9 mouse cellular contexts compared by ENCODE assay signal in the genomic region with DNA sequence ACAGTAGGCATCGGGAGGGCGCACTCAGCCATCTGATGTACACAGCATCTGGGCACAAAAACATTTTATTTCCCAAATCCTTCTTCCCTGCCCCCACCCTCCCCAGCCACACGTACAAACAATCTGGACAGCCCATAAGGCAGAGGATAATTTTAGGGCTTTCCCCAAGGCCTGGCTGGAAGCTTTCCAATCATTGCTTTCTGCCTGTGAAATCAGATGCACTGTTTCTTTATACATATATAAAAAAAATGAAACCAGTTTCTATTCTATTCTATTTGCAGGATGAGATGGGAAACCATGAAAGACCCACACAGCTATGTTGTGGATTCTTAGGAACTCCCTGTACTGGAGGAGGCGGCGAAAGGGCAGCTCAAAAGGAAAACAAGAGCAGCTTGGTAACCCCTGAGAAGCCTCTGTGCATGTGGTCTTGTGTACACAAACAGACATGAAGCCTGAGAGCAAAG. TPM values are rescaled to one million over a fixed set of nuclear protein-coding genes. Genes with fewer than 3 reads are reported as not detected.
A peak's percentile ranks its signal among the peaks of the same experiment; 100 is the strongest.
DNase-seq lines count a peak whose midpoint lies in the region; ATAC-seq and TF ChIP-seq lines count a peak whose summit lies in the region.
"Had no signal": no experiment of that assay in that cellular context is flagged by ENCODE, and none has a peak within 500 bp of the region (broad histone marks: within the 10 kb centered on the region; RNA-seq: fewer than 3 reads in every experiment).

No protein-coding gene starts in this region.

- peak overlapping the region; percentile 29 for H3K4me2 ChIP-seq in forebrain, postnatal 0 days (ENCODE audit: low read depth)

- TF ChIP-seq POLR2A in thymus, adult 2 months (IDR thresholded peaks at IDR 0.05; ENCODE audit: control insufficient read depth, extremely low read depth, insufficient read depth, low read length, poor library complexity), result no peak

- peak; percentile 57 for DNase-seq in layer of hippocampus, adult 11-12 months (ENCODE audit: low spot score)
- no peak for DNase-seq in layer of hippocampus, adult 9-10 months (ENCODE audit: low spot score)
- peak; percentile 89 for DNase-seq in forebrain, postnatal 0 days
- DNase-seq in left cerebral cortex, postnatal 14 days (ENCODE audit: low spot score in 2 of 2), result peak; percentile 78 to 91
- peak; percentile 57 for DNase-seq in right cerebral cortex, postnatal 25 days
- DNase-seq in thymus, adult 2 months, result no peak
- no peak for DNase-seq in heart, postnatal 10 days
- DNase-seq: heart, adult 18-20 months had no signal

- no peaks in the 10 kb centered on the region for H3K9me3 ChIP-seq in forebrain, postnatal 0 days (ENCODE audit: low read length)

- peak overlapping the region; percentile 66 for H3K27ac ChIP-seq in forebrain, postnatal 0 days (ENCODE audit: low read depth, low read length)
- no peak overlapping the region for H3K27ac ChIP-seq in thymus, adult 2 months (ENCODE audit: control insufficient read depth, insufficient read depth, low read length)

- H3K27me3 ChIP-seq in forebrain, postnatal 0 days (ENCODE audit: insufficient read depth, low read length), result no peaks in the 10 kb centered on the region
- H3K27me3 ChIP-seq in thymus, adult 2 months (ENCODE audit: control insufficient read depth, insufficient read depth, low read length), result no peaks in the 10 kb centered on the region

- no peak overlapping the region for H3K4me3 ChIP-seq in forebrain, postnatal 0 days (ENCODE audit: low read depth, low read length)
- no peak overlapping the region for H3K4me3 ChIP-seq in thymus, adult 2 months (ENCODE audit: control insufficient read depth, insufficient read depth, low read length)

- H3K4me1 ChIP-seq in forebrain, postnatal 0 days (ENCODE audit: insufficient read depth), result peaks cover 8% of the 10 kb centered on the region; the same call in 1 of the 2 replicates
- H3K4me1 ChIP-seq in thymus, adult 2 months (replicated peaks; ENCODE audit: control insufficient read depth, insufficient read depth, low read length), result no peaks in the 10 kb centered on the region

- intact Hi-C loops in left cerebral cortex, postnatal 14 days (cut with DNase I), result no loop called here
- intact Hi-C loops in heart, postnatal 10 days (cut with DNase I), result no loop called here

- no peak overlapping the region for H3K9ac ChIP-seq in forebrain, postnatal 0 days

- H3K36me3 ChIP-seq in forebrain, postnatal 0 days (ENCODE audit: insufficient read depth), result no peaks in the 10 kb centered on the region
- no peaks in the 10 kb centered on the region for H3K36me3 ChIP-seq in thymus, adult 2 months (ENCODE audit: control insufficient read depth, insufficient read depth, low read length)

- 36% methylated on average over 5 of the region's 5 CpGs for WGBS in forebrain, postnatal 0 days
- WGBS in thymus, adult 2 months, result 79% methylated on average over 5 of the region's 5 CpGs

- no peak for TF ChIP-seq CTCF in forebrain, postnatal 0 days (IDR thresholded peaks at IDR 0.05; ENCODE audit: low read depth)
- no peak for TF ChIP-seq CTCF in thymus, adult 2 months (IDR thresholded peaks at IDR 0.05; ENCODE audit: borderline replicate concordance, control insufficient read depth, extremely low read depth, insufficient read depth, low read length, poor library complexity)

- ATAC-seq in forebrain, postnatal 0 days, result peak; percentile 92
- ATAC-seq in megakaryocyte, adult 5-6 weeks (ENCODE audit: poor library complexity, severe bottlenecking), result no peak

RNA-seq across cellular contexts. Expression of a gene that starts 13.6 kb away (rescaled TPM):
- total RNA-seq in forebrain, postnatal 0 days (2014; rRNA removed), result 43.6 and 49.6 TPM in 2 replicates
- polyA plus RNA-seq in forebrain, postnatal 0 days (2015; fragmentation: Nextera tagmentation; extraction: Ambion mirVana), result 32.3 and 51.0 TPM in 2 replicates
- total RNA-seq in left cerebral cortex, postnatal 14 days (2021), result 10 to 100 TPM; 66.9 to 68.5 TPM
- polyA plus RNA-seq in thymus, adult 2 months (2012; rRNA removed), result 4.5 and 5.5 TPM in 2 replicates
- total RNA-seq in heart, postnatal 10 days (2021), result 10 to 100 TPM; 12.0 to 12.3 TPM
- total RNA-seq in megakaryocyte, adult 5-6 weeks (2015), result 0.68 and 0.85 TPM in 2 replicates
- total RNA-seq in megakaryocyte, adult 5-6 weeks (2017), result 0.81 and 1.2 TPM in 2 replicates

Comparison
In these comparisons a context has a peak if more than half of its experiments do, and no peak if none do; other contexts are left out.
1. DNase-seq: peak in layer of hippocampus, adult 11-12 months (single experiment), forebrain, postnatal 0 days (single experiment), left cerebral cortex, postnatal 14 days (2 of 2) and right cerebral cortex, postnatal 25 days (single experiment); none in layer of hippocampus, adult 9-10 months (single experiment), thymus, adult 2 months (single experiment) and heart, postnatal 10 days (0 of 2).
2. RNA of a gene that starts 13.6 kb away (total RNA-seq): 66.9 to 68.5 TPM in left cerebral cortex, postnatal 14 days, 43.6 to 49.6 TPM in forebrain, postnatal 0 days and 12.0 to 12.3 TPM in heart, postnatal 10 days; 0.68 to 1.2 TPM in megakaryocyte, adult 5-6 weeks; every median in the first group is over 4 times any median in the second.